Mouse (Mus musculus): ENCODE measurements at regions not wholly inside any gene's neighbourhood (a gene's known extent, or its start where the extent isn't known, plus 50 kb on each side); places are given as distances from the start of the nearest gene placed in this dataset.

DNA sequence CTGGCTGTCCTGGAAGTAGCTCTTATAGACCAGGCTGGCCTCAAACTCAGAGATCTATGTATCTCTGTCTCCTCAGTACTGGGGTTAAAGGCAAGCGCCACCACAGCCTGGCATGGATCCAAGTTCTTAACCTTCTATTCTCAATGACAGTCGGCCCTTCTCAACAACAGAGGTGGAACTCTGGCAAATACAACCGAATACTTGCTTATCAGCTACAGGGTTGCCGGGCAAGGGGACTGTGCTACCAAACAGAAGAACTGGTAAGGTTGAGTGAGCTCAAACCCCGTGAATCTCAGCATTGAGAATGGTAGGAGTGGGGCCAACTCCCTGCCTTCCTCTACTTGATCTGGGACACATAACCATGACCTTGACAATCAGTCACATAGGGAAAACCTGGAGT is 75.2 kb upstream of the Osbpl8 start:
- Histone ChIP-seq H3K36me3 (ENCODE audit: control insufficient read depth, insufficient read depth, low read length) (no peaks in the 10 kb centered on the region), H3K27ac (ENCODE audit: control insufficient read depth, insufficient read depth, low read depth, low read length) (no peak overlapping the region)
- TF ChIP-seq POLR2A (IDR thresholded peaks at IDR 0.05; ENCODE audit: control insufficient read depth, low read depth, low read length): no peak
- TF ChIP-seq CTCF (IDR thresholded peaks at IDR 0.05; ENCODE audit: control insufficient read depth, insufficient read depth, insufficient replicate concordance, low read depth, low read length): no peak

DNA sequence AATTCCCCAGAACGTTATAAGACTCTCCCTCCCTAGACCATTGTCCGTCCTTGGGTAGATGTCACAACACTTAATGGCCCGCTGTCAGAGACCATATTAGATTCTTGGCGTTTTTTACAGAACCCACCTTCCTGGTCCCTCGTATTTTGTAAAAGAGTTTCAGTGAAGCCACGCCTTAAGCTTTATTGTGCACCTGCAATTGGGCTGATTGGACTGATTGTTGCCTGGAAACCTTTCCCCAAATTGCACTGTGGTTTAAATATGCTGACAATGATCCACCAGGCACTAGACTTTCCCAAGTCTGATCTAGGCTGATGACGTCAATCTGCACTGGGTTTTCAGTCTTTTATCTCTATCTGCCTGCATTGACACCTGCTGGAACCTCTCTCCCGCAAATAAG is 75.6 kb upstream of the Zdhhc17 start:
- TF ChIP-seq POLR2A (IDR thresholded peaks at IDR 0.05; ENCODE audit: control insufficient read depth, low read depth, low read length): no peak
- no peak for TF ChIP-seq CTCF (IDR thresholded peaks at IDR 0.05; ENCODE audit: control insufficient read depth, insufficient read depth, insufficient replicate concordance, low read depth, low read length)
- Histone ChIP-seq H3K36me3 (ENCODE audit: control insufficient read depth, insufficient read depth, low read length) (no peaks in the 10 kb centered on the region), H3K4me3 (ENCODE audit: control insufficient read depth, low read depth, low read length) (no peak overlapping the region), H3K27me3 (ENCODE audit: control insufficient read depth, insufficient read depth, low read length) (no peaks in the 10 kb centered on the region), H3K4me1 (ENCODE audit: control insufficient read depth, insufficient read depth, low read length) (peaks cover 4% of the 10 kb centered on the region; the same call in 1 of the 2 replicates), H3K27ac (ENCODE audit: control insufficient read depth, insufficient read depth, low read depth, low read length) (no peak overlapping the region)

More for the DNA sequence above, 75.2 kb upstream of the Osbpl8 start:
- Histone ChIP-seq H3K4me3 (ENCODE audit: control insufficient read depth, low read depth, low read length) (no peak overlapping the region), H3K4me1 (ENCODE audit: control insufficient read depth, insufficient read depth, low read length) (peaks cover 4% of the 10 kb centered on the region; the same call in 1 of the 2 replicates), H3K27me3 (ENCODE audit: control insufficient read depth, insufficient read depth, low read length) (no peaks in the 10 kb centered on the region)

DNA sequence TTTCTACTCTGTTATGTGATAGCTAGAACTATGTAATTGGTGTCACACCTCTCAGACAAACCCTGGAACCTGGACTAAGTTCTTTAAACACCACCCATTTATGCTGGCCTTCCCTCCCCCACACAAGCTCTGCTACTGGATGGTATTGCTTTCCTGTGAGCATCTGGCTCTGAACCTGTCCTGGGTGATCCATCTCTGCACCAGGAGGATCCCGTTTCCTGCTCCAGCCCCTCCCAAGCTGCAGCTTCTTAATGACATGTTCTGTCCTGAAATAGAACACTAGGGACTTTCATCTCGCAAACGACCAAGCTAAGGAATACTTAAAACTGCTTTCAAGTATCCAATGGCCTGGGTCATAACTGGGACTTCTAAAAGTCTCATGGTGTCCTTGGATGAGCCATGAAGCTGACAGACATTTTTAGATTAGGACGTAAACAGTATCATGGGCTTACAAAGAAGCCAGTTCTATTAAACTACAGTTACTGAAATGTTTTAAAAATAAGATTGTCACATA is 74.4 kb upstream of the Zdhhc17 start:
- TF ChIP-seq CTCF (IDR thresholded peaks at IDR 0.05; ENCODE audit: control insufficient read depth, insufficient read depth, insufficient replicate concordance, low read depth, low read length) (no peak), POLR2A (IDR thresholded peaks at IDR 0.05; ENCODE audit: control insufficient read depth, low read depth, low read length) (no peak)
- Histone ChIP-seq H3K27me3 (ENCODE audit: control insufficient read depth, insufficient read depth, low read length) (no peaks in the 10 kb centered on the region), H3K4me3 (ENCODE audit: control insufficient read depth, low read depth, low read length) (no peak overlapping the region)

DNA sequence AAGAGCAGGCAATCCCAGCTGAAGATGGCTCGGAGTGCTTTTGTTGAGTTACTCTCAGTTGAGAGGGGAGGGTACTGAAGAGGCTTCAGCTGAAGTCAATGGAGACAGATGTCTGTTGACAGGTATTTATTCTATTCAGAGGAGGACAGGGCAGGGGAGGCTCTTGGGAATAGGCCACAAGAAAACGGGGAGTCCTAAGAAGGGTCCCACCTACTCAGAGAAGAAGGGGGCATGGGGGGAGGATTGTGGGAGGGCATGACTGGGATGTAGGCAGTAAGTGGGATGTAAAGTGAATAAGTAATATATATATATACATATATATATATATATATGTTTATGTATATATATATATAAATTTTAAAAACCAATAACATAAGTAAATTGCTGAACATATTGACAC is 73.9 kb upstream of the Zdhhc17 start:
- Histone ChIP-seq H3K4me1 (ENCODE audit: control insufficient read depth, insufficient read depth, low read length) (no peaks in the 10 kb centered on the region), H3K27ac (ENCODE audit: control insufficient read depth, insufficient read depth, low read depth, low read length) (no peak overlapping the region), H3K36me3 (ENCODE audit: control insufficient read depth, insufficient read depth, low read length) (no peaks in the 10 kb centered on the region), H3K4me3 (ENCODE audit: control insufficient read depth, low read depth, low read length) (no peak overlapping the region), H3K27me3 (ENCODE audit: control insufficient read depth, insufficient read depth, low read length) (no peaks in the 10 kb centered on the region)
- TF ChIP-seq POLR2A (IDR thresholded peaks at IDR 0.05; ENCODE audit: control insufficient read depth, low read depth, low read length): no peak
- no peak for TF ChIP-seq CTCF (IDR thresholded peaks at IDR 0.05; ENCODE audit: control insufficient read depth, insufficient read depth, insufficient replicate concordance, low read depth, low read length)

More for the DNA sequence above, 74.4 kb upstream of the Zdhhc17 start:
- Histone ChIP-seq H3K4me1 (ENCODE audit: control insufficient read depth, insufficient read depth, low read length) (no peaks in the 10 kb centered on the region), H3K36me3 (ENCODE audit: control insufficient read depth, insufficient read depth, low read length) (no peaks in the 10 kb centered on the region), H3K27ac (ENCODE audit: control insufficient read depth, insufficient read depth, low read depth, low read length) (no peak overlapping the region)

DNA sequence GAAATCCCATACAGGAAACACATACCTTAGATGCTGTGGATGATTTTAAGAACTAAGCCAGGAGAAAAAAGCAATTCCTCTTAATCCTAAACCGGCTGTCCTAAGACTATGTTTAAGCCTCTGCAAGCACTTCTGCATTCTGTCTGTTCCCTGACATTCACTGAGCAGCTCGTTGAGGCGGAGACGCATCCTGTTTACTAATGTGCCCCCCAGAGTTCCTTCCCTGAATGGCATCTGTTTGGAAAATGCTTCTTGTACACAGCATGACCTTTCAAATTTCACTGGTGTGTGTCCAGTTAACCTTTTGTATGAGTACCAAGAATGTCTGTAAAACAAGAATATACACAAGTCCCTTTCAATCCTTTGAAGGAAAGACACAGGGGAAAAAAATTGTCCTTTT is 73.4 kb upstream of the Zdhhc17 start:
- no peak for TF ChIP-seq POLR2A (IDR thresholded peaks at IDR 0.05; ENCODE audit: control insufficient read depth, low read depth, low read length)
- no peak for TF ChIP-seq CTCF (IDR thresholded peaks at IDR 0.05; ENCODE audit: control insufficient read depth, insufficient read depth, insufficient replicate concordance, low read depth, low read length)
- Histone ChIP-seq H3K27ac (ENCODE audit: control insufficient read depth, insufficient read depth, low read depth, low read length) (no peak overlapping the region), H3K36me3 (ENCODE audit: control insufficient read depth, insufficient read depth, low read length) (no peaks in the 10 kb centered on the region), H3K4me1 (ENCODE audit: control insufficient read depth, insufficient read depth, low read length) (no peaks in the 10 kb centered on the region), H3K27me3 (ENCODE audit: control insufficient read depth, insufficient read depth, low read length) (no peaks in the 10 kb centered on the region), H3K4me3 (ENCODE audit: control insufficient read depth, low read depth, low read length) (no peak overlapping the region)

DNA sequence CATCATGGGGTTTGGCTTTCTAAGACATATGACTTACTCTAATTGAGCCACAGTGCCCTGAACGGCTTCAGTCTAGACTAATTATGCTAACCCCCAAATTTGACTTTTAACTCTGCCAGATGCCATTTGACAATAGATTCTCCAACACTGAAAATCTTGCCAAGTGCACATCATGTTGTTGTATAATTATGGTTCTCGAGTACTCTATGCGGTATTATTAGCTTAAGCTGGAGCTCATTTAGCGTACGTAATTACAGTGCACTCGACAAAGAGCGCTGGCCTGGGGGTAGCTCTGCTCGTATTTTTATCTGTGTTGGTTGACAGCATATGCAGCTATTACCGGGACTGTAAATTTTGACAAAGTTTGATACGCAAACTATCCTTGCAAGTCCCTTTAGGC is 70.4 kb upstream of the Zdhhc17 start:
- Histone ChIP-seq H3K4me1 (ENCODE audit: control insufficient read depth, insufficient read depth, low read length) (no peaks in the 10 kb centered on the region), H3K4me3 (ENCODE audit: control insufficient read depth, low read depth, low read length) (no peak overlapping the region), H3K27ac (ENCODE audit: control insufficient read depth, insufficient read depth, low read depth, low read length) (no peak overlapping the region), H3K36me3 (ENCODE audit: control insufficient read depth, insufficient read depth, low read length) (no peaks in the 10 kb centered on the region), H3K27me3 (ENCODE audit: control insufficient read depth, insufficient read depth, low read length) (no peaks in the 10 kb centered on the region)
- TF ChIP-seq POLR2A (IDR thresholded peaks at IDR 0.05; ENCODE audit: control insufficient read depth, low read depth, low read length): no peak
- no peak for TF ChIP-seq CTCF (IDR thresholded peaks at IDR 0.05; ENCODE audit: control insufficient read depth, insufficient read depth, insufficient replicate concordance, low read depth, low read length)

DNA sequence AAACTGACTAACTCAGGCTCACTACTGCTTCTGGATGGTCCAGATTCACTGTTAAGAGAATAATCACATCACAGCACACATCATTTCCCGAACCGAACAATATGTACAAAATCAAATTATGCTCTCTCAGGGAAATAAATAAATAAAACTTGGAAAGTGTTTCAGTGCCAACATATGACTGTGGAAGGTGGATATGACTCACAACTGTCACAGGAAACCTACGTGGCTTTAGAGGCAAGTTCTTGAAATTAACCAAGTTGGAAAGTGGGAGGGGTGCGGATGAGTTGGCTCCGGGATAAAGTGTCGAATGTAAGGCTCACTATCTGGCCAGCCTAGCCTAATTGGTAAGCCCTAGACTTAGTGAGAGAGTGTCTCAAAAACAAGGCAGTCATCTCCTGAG is 69.1 kb upstream of the Zdhhc17 start:
- Histone ChIP-seq H3K4me3 (ENCODE audit: control insufficient read depth, low read depth, low read length) (no peak overlapping the region), H3K27ac (ENCODE audit: control insufficient read depth, insufficient read depth, low read depth, low read length) (no peak overlapping the region), H3K36me3 (ENCODE audit: control insufficient read depth, insufficient read depth, low read length) (no peaks in the 10 kb centered on the region), H3K4me1 (ENCODE audit: control insufficient read depth, insufficient read depth, low read length) (no peaks in the 10 kb centered on the region), H3K27me3 (ENCODE audit: control insufficient read depth, insufficient read depth, low read length) (no peaks in the 10 kb centered on the region)
- TF ChIP-seq CTCF (IDR thresholded peaks at IDR 0.05; ENCODE audit: control insufficient read depth, insufficient read depth, insufficient replicate concordance, low read depth, low read length) (no peak), POLR2A (IDR thresholded peaks at IDR 0.05; ENCODE audit: control insufficient read depth, low read depth, low read length) (no peak)

DNA sequence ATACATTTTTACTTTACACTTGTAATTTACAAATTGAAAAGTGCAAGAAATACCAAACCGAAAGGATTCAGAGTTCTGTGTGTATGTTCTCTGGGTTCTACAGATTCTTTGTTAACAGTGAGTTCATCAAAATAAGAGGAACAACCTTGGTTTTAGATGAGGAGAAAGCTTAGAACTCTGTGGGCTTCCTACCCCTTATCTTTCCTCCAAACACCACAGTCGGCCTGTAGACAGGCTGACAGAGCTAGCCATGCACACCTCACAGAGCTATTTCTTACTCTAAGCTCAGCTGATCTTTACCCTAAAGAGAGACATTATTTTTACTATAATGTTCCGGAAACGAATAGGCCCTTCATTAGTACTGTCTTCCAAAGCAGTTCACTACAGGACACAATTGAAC is 67.7 kb upstream of the Zdhhc17 start:
- H3K36me3 ChIP-seq (ENCODE audit: control insufficient read depth, insufficient read depth, low read length): no peaks in the 10 kb centered on the region
- TF ChIP-seq CTCF (IDR thresholded peaks at IDR 0.05; ENCODE audit: control insufficient read depth, insufficient read depth, insufficient replicate concordance, low read depth, low read length): no peak
- TF ChIP-seq POLR2A (IDR thresholded peaks at IDR 0.05; ENCODE audit: control insufficient read depth, low read depth, low read length): no peak
- no peak overlapping the region for H3K4me3 ChIP-seq (ENCODE audit: control insufficient read depth, low read depth, low read length)
- no peak overlapping the region for H3K27ac ChIP-seq (ENCODE audit: control insufficient read depth, insufficient read depth, low read depth, low read length)
- no peaks in the 10 kb centered on the region for H3K27me3 ChIP-seq (ENCODE audit: control insufficient read depth, insufficient read depth, low read length)
- no peaks in the 10 kb centered on the region for H3K4me1 ChIP-seq (ENCODE audit: control insufficient read depth, insufficient read depth, low read length)

Data from testis, adult 2 months (tissue).